Mouse (Mus musculus) T-helper 2 cell (primary cell): ENCODE measurements around the gene Map3k9.

ENCODE experiments used
- in situ Hi-C: fragments of 300-600 bp; cut with MboI, MseI; formaldehyde crosslinking; loops from one replicate; pipeline ENCODE4 v1.15.1; 2025; ENCODE audit warnings: high pct_unique_total_duplicates

The Map3k9 gene

DNA sequence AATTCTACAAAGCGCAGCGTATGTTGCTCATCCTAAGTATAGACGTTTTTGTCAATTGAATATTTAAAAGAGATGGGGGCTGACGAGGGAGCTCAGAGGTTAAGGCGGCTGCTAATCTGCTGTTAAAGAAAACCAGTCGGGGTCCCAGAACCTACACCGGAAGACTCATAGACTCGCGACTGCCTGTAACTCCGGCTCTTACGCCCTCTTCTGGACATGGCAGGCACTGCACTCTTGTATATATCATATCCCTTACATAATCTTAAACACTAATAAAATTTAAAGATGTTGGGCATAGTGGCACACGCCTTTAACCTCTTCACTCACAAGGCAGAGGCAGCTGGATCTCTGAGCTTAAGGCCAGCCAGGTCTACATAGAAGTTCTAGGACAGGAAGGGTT, 6.3 kb upstream of the Map3k9 start:
- in situ Hi-C loops: loop anchor here (25.0 kb wide), 1 partner anchor 175 kb away; no protein-coding TSS in a partner anchor

DNA sequence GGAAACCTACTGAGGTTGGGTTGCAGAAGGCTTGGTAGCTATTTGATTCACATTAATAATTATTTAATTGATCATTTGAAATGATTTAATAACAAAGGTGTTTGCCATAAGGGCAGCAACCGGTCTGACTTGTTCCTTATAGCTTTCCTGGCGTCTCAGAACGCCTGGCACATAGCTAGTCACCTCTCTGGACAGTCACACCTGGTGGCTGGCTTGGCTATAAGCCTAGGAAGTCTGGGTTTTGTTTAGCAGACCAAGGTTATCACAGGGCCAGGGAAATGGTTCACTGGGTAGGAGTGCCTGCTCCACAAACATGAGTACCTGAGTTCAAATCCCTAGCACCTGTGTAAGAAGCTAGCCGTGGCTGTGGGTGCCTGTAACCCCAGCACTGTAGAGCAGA, 2.3 kb upstream of the Map3k9 start:
- in situ Hi-C loops: loop anchor here (5.0 to 25.0 kb wide), 2 partner anchors 74 to 171 kb away; no protein-coding TSS in a partner anchor

DNA sequence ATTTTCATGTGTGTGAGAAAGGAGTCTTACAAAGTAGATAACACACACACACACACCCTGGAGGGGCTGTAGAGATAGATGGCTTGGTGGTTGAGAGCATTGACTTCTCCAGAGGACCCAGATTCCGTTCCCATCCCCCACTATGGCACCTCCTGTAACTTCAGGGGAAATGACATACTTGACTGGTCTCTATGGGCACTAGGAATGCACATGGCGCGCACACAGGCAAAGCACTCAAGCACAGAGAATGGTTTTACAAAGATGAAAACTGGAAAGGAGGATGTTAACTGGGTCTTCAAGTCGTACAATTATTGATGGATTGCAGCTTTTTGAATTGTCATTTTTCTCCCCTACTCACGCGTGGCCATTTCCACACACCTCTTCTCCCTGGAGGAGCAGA, 1.6 kb upstream of the Map3k9 start:
- in situ Hi-C loops: loop anchor here (5.0 to 25.0 kb wide), 2 partner anchors 75 to 170 kb away; no protein-coding TSS in a partner anchor

DNA sequence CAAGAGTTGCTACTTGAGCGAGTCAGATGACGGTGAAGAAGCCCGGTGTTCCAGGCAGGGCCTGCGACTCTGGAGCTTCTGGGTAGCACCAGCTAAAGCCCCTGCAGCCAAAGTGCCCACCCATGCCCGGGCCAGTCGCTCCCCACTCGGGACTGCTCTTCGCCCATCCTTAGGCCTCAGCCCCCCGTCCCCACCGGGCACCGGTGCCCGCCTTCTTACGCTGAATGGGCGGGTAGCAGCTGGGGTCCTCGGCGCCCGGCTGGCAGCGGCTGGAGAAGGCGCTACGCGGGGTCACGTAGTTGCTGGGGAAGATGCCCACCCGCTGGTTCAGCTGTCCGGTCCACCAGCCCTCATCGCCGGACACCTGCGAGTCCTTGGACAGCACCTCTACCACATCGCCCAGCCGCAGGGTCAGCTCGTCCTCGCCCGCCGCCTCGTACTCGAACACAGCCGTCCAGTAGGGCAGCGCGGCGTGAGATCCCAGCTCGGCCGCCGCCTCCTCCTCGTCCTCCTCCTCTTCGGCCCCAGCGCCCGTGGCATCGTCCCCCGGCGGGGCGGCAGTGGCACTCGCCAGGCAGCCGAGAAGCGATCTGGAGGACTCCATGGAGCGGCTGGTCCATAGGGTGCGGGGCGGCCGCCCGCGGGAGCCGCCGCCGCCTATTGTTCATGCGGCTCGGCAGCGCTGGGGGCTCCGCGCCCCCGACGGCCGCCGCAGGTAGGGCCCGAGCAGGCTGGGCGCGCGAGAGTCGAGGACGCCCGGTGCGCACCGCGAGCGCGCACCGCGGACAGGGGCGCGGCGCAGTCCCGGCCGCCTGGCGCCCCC, 493 bp downstream of the Map3k9 start:
- in situ Hi-C loops: loop anchor here (5.0 to 25.0 kb wide), 2 partner anchors 77 to 168 kb away; no protein-coding TSS in a partner anchor

DNA sequence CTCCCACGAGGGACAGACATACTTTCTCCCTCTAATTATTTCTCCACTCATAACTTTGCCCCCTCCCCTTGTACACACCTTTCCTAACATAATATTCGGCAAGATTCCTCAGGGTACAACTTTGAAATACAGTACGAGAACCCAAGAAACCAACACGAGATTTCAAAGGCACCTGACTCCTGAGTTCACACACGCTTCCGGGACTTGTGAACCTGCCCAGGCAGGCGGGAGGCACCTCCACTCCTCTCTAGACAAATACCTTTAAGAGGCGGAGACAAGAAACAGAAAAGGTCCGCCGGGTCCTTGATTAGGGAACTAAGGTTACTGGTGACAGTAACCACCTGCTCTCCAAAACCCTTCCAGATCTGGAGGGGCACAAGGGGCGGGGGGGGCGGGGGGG, 1.1 kb downstream of the Map3k9 start:
- in situ Hi-C loops: loop anchor here (5.0 to 25.0 kb wide), 2 partner anchors 77 to 168 kb away; no protein-coding TSS in a partner anchor

DNA sequence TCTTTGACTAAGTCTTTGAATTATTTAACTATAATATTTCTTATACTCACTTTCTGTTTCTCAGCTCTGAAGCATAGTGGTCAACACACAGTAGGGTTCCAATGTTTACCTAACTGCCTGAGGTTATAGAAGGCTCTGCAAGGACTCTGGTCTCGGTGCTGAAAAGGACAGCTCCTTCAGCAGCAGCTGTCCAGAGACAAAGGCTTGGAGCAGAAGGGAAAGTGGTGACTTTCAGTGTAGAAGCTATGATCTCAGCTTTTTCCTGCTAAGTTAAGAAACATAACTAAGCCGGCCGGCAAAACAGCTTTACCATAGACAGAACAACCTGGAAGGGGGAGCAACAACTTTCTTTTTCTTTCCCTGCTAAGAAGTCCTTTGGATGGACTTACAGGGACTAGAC, 4.8 kb downstream of the Map3k9 start:
- in situ Hi-C loops: loop anchor here (25.0 kb wide), 1 partner anchor 164 kb away; no protein-coding TSS in a partner anchor

DNA sequence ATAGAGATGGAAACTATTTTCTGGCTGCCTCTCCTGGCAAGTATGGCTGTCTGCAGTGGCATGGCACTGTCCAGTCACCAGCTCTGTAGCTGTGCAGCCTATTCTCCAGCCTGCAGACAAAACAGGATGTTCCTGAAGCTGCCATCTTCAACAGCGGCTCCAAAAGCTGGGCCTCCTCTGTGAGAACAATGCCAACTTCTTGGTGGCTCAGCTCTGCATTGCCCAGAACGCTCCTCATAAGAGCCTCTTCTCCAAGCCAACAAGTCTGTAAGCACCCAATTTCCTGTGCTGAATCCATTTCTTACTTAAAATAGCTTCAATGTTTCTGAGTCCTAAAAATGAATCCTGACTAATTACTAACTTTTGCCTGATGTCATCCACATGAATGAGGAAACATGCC, 5.3 kb downstream of the Map3k9 start:
- in situ Hi-C loops: loop anchor here (25.0 kb wide), 1 partner anchor 163 kb away; no protein-coding TSS in a partner anchor

DNA sequence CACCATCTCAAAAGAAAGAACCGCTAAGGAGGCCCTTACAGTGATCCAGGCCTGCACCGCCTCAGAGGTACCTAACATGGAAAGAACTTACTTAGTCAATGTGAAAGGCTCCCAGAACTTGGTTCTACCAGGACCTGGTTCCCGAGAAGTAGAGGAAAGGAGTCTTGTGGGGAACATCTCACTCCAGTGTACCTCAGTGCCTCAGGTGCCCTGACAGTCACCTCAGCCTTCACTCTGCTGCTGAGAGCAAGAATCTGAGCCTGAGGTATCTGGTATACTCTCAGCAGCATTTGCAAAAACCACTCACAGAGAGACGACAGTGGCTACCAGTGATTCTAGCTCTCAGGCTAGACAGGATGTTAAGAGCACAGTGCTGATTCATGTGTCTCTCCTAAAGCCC, 6.8 kb downstream of the Map3k9 start:
- in situ Hi-C loops: no loop called here

DNA sequence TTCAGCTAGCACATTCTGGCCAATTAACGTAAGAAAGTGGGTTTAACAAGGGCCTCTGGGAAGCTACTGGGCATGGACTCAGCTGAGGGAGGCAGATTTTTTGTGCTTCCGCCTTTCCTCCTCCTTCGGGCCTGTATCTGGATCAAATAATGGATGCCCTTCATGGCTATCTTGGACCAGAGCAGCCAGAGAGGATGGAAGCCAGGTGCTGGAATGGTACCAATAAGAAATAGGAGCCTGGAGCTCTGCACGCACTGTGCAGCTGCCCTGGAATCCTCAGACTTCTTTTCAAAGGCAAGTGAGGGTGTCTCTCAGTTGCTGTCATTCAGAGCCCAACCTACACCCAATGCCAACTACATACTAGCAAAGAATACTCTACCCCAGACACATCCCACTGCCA, 11.5 kb downstream of the Map3k9 start:
- in situ Hi-C loops: no loop called here

DNA sequence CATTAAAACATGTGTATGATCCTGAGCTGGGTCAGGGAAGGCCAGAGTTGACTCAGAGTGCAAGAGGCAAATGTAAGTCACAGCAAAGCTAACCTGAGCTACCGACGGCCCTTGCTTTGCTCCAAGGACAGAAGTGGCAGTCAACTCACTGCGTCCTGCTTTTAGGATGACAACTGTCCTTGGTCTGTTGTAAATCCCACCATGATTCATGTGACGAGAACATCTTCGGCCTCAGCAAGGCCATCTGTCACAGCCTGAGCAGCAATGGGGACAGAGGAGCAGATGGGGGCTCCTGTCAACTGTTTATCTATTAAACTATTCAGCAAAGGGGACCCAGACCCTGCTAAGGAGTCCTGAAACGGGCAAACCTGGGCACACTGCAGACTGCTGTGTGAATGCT, 15.6 kb downstream of the Map3k9 start:
- in situ Hi-C loops: no loop called here

DNA sequence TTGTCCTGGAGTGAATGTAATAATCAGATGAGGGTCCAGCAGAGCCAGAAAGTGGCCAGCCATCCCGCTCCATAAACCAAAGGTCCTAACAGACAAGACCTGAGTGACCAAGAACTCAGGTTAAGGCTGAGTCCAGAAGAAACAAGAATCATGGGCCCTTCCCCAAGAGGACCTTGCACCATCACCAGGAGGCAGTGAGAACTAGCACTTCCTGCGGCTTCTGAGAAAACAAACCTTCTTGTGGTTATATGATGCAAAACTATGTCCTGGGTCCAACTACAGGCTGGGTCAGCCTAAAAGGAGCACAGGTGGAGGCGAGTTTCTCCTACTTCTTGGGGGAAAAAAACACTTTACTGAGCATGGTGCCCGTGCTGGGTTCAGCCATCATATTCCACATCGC, 16.6 kb downstream of the Map3k9 start:
- in situ Hi-C loops: no loop called here

DNA sequence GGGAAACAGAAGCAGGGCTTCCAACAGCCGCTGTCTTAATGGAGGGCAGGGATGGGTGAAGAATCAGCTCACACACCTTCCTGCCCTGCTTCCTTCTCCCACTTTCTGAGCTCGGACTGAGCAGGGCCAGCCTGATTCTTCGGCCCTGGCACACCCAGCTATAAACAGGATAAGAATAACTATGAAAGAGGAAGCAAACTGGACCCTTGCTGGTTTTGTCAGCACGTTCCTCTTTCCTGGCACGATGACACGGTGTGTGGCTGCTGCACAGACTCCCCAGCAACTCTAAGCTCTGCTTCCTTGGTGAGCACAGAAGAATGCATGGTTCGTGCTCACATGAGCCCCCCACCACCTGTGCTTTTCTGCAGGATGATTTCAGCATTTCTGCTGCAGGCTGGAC, 26.3 kb downstream of the Map3k9 start:
- in situ Hi-C loops: no loop called here

DNA sequence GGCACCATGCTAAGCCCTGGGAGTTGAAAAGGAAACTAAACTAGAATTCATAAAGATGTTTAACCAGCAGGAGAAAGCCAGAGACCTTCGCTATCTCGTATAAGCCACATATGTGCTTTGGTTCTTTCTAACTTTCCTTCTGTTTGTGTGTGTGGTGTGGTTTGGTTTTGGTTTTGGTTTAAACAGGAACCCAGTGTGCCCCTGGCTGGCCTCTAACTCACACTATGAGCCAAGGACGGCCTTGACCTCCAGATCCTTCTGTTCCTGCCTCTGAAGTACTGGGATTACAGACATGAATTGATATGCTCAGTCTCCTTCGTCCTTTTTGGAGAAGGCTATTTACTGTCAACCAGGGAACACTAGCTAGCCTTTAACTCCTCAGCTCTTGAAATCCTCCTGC, 29.9 kb downstream of the Map3k9 start:
- in situ Hi-C loops: no loop called here

DNA sequence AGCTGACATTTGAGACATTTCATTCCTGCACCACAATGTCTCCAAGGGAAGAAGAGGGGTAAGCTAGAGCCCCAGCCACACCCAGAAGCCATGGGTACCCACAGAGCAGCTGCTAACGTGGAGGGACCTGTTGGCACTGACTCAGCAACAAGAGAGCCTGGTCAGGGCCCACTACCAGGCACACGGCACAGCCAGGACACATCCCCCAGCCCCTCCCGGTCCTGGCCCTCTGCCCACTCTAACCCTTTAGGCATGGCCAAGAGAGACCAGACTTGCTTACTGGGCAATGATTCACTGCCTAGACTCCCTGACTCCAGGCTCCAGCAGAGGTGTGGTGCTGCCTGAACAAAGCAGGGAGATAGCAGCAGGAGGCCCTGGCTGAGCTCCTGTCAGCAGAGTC, 32.1 kb downstream of the Map3k9 start:
- in situ Hi-C loops: loop anchor here (25.0 kb wide), 1 partner anchor 988 kb away; no protein-coding TSS in a partner anchor

DNA sequence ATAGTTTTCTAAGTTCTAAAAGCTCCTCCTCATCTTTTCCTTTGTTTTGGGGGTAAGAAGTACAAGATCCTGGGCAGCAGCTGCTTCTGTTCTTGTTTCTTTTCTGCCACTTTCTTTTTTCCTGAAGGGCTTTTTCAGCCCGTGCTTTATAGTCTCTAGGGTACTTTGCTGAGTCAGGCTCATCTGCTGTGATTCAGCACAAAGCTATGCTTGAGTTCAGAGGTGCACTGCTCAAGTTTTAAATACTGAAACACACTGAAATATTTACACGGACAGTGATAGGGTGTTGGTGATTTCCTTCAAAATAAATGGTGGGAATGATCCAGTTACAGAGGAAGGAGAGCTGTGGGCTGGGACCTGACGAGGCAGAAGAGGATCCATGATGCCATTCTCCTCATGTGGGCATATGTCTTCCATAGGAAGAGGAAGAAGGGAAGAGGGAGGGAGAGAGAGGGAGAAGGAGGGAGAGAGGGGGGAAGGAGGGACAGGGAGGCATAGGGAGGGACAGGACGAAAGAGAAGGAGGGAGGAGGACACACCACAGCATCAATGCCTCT, 32.9 kb downstream of the Map3k9 start:
- in situ Hi-C loops: loop anchor here (25.0 kb wide), 1 partner anchor 989 kb away; no protein-coding TSS in a partner anchor

DNA sequence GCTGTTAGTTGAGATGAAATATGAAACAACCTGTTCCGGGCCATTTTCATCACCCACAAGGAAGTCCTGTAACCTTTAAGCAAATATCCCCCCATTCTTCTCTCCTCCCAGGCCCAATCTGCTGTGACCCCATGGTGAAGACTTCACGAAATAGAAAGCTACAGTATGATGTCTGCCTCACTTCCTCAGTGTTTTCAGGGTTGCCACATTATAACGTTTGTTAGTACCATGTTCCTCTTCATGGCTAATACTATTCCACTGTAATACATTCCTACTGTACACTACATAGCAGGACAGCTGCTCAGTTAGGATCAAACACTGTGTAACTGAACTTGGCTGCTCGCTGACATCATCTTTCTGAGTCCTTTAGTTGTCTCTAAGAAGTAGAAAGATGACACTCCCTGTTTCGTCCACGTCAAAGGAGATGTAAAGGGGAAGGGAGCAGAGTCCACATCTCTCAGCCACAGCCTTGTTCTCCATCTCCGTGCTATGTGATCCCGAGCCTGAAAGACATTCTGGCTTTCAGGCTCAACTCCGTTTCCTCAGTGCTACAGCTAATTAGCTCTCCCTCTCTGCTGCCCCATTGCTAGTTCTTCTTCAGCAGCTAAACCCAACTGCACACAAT, 34.5 kb downstream of the Map3k9 start:
- in situ Hi-C loops: loop anchor here (25.0 kb wide), 1 partner anchor 991 kb away; no protein-coding TSS in a partner anchor

DNA sequence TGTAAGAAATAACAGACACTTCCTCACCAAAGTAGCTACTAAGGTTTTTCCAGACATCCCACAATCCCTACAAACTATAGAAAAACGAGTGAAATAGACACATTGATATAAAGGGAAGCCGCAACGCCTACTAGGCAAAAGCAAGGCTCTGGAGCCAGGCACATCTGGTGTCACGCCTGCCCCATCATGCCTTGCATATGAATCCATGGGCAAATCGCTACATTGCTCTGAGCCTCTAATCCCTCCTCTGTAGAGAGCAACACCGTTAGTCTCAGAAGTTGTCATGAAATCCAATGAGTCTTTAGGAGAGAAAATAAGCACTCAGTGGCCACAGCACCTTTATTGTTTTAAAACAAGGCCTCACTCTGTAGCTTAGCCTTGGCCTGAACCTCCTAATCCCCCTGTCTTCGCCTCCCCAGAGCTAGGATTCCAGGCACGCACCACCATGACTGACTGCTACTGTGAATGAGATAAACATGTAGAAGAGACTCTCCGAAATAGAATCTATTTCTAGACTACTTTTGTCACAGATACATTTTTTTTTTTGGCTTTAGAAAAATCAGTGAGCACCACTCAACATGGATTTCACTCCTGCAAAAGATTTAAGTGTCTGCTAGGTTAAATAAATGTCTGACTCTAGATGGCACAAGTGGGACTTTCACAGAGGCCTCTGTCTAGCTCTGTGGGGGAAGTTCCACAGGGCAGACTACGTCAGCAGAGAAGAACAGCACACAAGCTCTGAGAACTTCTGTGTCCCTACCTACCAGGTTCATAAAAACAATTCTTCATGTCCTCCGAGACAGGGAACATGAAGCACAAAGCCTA, 45.5 kb downstream of the Map3k9 start:
- in situ Hi-C loops: loop anchor here (25.0 kb wide), 1 partner anchor 1002 kb away; no protein-coding TSS in a partner anchor

DNA sequence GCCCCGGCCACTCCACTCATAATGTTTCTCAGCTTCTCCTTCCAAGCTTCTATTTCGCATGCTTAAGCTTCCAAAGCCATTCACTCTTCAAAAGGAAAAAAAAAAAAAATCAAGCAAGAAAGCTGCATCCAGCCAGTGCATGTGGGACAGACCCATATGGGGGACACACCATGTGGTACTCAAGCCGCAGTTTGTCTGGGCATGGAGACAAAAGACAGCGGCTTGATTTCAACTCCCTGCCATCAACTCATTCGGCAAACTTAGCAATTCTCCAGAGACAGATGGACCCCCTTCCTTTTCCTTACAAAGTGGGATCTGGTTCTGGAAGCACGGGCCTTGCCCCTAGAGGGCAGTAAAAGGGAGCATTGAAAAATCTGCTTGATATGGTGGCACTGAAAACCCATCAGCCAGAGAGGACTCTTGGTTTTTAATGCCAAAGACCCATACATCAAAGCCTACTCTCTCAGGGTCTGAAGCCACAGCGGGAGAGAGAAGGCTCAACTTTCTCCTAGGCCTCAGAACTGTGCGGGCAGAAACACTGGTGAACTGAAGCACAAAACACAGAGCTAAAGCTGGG, 54.6 kb downstream of the Map3k9 start:
- in situ Hi-C loops: loop anchor here (25.0 kb wide), 1 partner anchor 1011 kb away; no protein-coding TSS in a partner anchor

DNA sequence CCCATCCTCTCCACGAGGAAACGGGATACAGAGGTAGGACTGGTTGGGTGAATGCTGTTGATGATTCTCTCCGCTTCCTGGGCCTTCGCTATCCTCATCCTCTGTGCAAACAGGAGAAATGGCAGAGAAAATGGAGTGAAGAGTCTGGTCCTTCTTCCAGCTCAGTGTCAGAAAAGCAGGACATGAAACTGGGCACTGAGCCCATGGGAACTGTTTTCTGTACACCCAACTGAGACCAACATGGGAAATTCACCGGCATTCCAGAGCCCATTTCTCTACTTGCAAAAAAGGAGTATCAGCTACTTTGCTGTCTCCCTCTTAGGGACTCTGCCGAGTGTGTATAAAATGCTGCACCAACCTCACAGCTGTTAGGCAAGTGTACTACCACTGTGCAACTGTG, 56.2 kb downstream of the Map3k9 start:
- in situ Hi-C loops: loop anchor here (25.0 kb wide), 1 partner anchor 1013 kb away; no protein-coding TSS in a partner anchor

DNA sequence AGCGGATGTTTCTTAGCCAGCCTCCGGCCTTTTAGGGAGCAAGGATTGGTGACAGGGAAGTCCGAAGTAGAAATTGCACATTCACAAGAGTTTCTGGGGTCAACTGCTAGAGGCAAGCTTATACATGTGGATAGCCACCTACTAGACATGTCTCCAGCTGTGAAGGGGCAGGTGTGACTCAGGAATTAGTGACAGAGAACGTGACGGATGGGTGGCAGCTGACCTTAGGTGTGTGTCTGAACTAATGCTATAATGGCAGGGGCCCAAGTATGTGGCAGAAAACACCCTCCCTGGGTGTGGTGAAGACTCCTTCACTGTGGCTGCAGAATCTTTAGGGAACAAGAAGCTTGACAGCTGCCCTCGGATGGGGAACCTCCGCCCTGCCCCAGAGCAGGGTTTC, 57.6 kb downstream of the Map3k9 start:
- in situ Hi-C loops: no loop called here

DNA sequence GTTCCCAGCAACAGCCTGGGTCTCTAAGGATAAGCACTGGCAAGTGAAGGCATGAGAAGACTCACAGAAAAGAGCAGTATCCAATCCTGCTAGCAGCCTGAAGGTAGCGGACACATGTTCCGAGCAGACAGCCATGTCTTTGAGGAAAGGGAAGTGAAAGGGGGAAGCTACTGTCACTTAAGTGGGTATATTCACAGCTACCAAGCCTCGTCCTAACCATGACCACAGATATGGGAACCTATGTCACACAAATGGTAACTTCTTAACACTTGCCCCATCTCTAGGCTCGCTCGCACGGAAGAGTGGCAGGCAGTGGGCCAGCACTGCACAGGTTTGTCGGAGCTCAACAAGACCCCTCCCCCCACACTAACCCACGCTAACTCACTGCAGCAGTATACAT, 61.3 kb downstream of the Map3k9 start:
- in situ Hi-C loops: loop anchor here (10.0 kb wide), 1 partner anchor 1205 kb away; no protein-coding TSS in a partner anchor
